Mouse (Mus musculus) embryonic facial prominence, embryonic 14.5 days (tissue): Measurements from ENCODE around the gene Mid1. TPM values are rescaled to one million over a fixed set of nuclear protein-coding genes. Genes with fewer than 3 reads are reported as not detected.
A peak's percentile ranks its signal among the peaks of the same experiment; 100 is the strongest.

Experiments
- ATAC-seq: fragments of 200-750 bp; cut with Nextera tagmentation; 2 replicates; pipeline ENCODE4 v1.8.0; 2017; ENCODE audit warnings: low read depth, moderate number of reproducible peaks, moderate TSS enrichment
- DNase-seq: peaks from one replicate; pipeline ENCODE4 v3.0.0-alpha.2; 2015; ENCODE audit warnings: low spot score
- H3K27ac ChIP-seq: fragments of 300-500 bp; sonication (generic); replicated peaks from 2 replicates; pipeline ENCODE4 v1.5.1; 2014; ENCODE audit warnings: low read depth, mild to moderate bottlenecking, low read length, moderate library complexity
- H3K27me3 ChIP-seq: fragments of 300-500 bp; sonication (generic); replicated peaks from 2 replicates; pipeline ENCODE4 v1.6.1; 2014; ENCODE audit warnings: low read length; ENCODE audit not compliant: control insufficient read depth, insufficient read depth
- H3K36me3 ChIP-seq: fragments of 300-500 bp; sonication (generic); 2 replicates; pipeline ENCODE4 v1.6.1; 2014; ENCODE audit warnings: low read length, mixed read lengths; ENCODE audit not compliant: control insufficient read depth, insufficient read depth
- H3K4me1 ChIP-seq: fragments of 300-500 bp; sonication (generic); 2 replicates; pipeline ENCODE4 v1.6.1; 2014; ENCODE audit warnings: antibody characterized with exemption, low read length; ENCODE audit not compliant: control insufficient read depth, insufficient read depth
- H3K4me2 ChIP-seq: fragments of 300-500 bp; sonication (generic); 2 replicates; pipeline ENCODE4 v1.6.1; 2014; ENCODE audit warnings: low read depth, mild to moderate bottlenecking, low read length, moderate library complexity, mixed read lengths
- H3K4me3 ChIP-seq: fragments of 300-500 bp; sonication (generic); 2 replicates; pipeline ENCODE4 v1.5.1; 2014; ENCODE audit warnings: low read depth, mild to moderate bottlenecking, low read length
- H3K9ac ChIP-seq: fragments of 300-500 bp; sonication (generic); 2 replicates; pipeline ENCODE4 v1.6.1; 2014; ENCODE audit warnings: low read depth, mild to moderate bottlenecking, low read length, moderate library complexity, mixed read lengths
- H3K9me3 ChIP-seq: fragments of 300-500 bp; sonication (generic); 2 replicates; pipeline ENCODE4 v1.6.1; 2016; ENCODE audit warnings: low read length; ENCODE audit not compliant: control insufficient read depth
- WGBS: fragments of 180-500 bp; shearing (Covaris S2); extraction: QIAGEN DNeasy Blood & Tissue Kit; methylation state at CpG from one replicate; pipeline ENCODE4 v1.1.7; 2014; 5-methylcytosine and 5-hydroxymethylcytosine counted together
- polyA plus RNA-seq: library from polyadenylated mRNA; unstranded; fragments of >200 nt; fragmentation: Nextera tagmentation; extraction: Ambion mirVana; gene quantifications from 2 replicates; pipeline ENCODE4 v1.2.1, GENCODE M21; 2014

Gene Mid1
- polyA plus RNA-seq, 1 experiment from 2014 or later, result 10.4 TPM

DNA sequence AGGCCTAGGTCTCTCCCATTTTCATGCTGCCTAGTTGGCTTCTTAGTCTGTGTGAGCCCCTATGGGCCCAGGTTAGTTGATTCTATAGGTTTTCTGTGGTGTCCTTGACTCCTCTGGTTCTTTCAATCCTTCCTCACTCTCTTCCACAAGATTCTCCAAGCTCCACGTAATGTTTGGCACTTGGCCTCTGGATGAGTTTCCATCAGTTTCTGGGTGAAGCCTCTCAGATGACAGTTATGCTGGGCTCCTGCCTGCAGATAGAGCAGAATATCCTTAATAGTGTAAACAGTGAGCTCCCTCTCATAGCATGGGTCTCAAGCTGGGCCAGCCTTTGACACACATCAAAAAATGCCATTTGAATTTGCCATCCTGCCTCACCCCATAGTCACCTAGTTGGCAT lies 38.5 kb downstream of the Mid1 start:
- 89% methylated on average over 1 of the region's 1 CpGs for WGBS
- Histone ChIP-seq H3K4me1 (no peaks in the 10 kb centered on the region), H3K4me2 (no peak overlapping the region), H3K4me3 (no peak overlapping the region), H3K36me3 (no peaks in the 10 kb centered on the region), H3K9ac (no peak overlapping the region), H3K27me3 (peaks cover 17% of the 10 kb centered on the region), H3K9me3 (no peaks in the 10 kb centered on the region), H3K27ac (no peak overlapping the region)
- no peak for DNase-seq
- no peak for ATAC-seq

DNA sequence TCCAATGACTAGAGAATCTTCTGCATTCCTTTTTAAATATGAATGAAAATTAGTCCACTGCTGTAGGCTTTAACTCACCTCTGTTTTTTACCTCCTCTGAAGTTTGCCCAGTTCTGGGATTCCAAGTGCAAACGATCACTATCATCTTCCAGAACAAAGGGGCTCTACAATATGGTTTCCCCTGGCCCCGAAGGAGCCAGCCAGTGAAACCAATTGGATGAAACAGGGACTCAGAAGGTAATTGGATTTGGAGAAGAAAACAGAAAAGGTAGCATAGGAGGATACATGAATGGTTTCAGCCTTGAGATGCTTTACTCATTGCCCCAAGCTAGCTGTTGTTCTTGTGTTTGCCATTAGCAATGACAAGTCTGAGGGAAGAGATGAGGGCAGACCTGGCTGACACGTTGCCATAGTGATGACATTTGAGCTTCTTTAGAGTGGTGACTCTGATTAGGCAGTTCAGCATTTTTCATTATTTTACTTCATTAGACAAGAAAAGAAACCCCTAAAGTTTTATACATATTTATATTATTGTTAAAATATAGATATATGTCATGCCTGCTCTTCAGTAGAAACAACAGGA lies 50.5 kb downstream of the Mid1 start:
- Histone ChIP-seq H3K9me3 (no peaks in the 10 kb centered on the region), H3K9ac (no peak overlapping the region), H3K4me2 (no peak overlapping the region), H3K4me1 (no peaks in the 10 kb centered on the region), H3K4me3 (no peak overlapping the region), H3K36me3 (no peaks in the 10 kb centered on the region), H3K27ac (no peak overlapping the region), H3K27me3 (no peaks in the 10 kb centered on the region; the same call in 1 of the 2 replicates)
- WGBS, result 54% methylated on average over 3 of the region's 3 CpGs
- ATAC-seq (no peak), DNase-seq (no peak)

DNA sequence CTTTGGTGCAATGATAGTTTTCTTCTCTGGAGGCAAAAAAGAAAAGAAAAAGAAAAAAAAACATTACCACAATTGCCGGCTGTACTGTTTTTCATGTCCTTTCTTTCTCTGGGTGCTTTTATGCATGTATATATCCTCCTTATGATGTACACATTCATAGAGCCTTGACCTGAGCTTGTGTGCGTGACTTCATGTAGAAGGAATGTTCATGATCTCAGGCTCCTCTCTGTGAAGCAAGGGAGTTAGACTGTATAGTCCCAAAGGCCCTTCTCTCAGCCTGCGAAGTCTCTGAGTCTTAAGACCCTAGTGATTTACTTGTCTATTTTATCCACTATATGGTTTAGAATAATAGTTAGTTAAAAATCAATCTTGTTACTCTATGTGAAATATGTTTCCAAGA lies 73.0 kb downstream of the Mid1 start:
- Histone ChIP-seq H3K27me3 (0 out of 2 replicates have a peak, but pooled peaks cover 3% of the 10 kb centered on the region), H3K27ac (no peak overlapping the region), H3K4me2 (no peak overlapping the region), H3K9ac (no peak overlapping the region), H3K36me3 (no peaks in the 10 kb centered on the region), H3K4me1 (no peaks in the 10 kb centered on the region), H3K4me3 (no peak overlapping the region), H3K9me3 (no peaks in the 10 kb centered on the region)
- DNase-seq (peak; percentile 22), ATAC-seq (no peak)
- 69% methylated on average over 3 of the region's 3 CpGs for WGBS

GRCm38 (mm10) chrX:169779535-169779934 lies 94.5 kb downstream of the Mid1 start, which contains the start of gene 4933400A11Rik:
Gene 4933400A11Rik (minus strand): TSS chrX:169779635.
- Histone ChIP-seq H3K27ac (no peak within 1 kb of the TSS), H3K36me3 (no peaks in the 10 kb centered on the region), H3K27me3 (no peaks in the 10 kb centered on the region; the same call in none of the 2 replicates), H3K9ac (no peak within 1 kb of the TSS), H3K9me3 (no peaks in the 10 kb centered on the region), H3K4me3 (no peak within 1 kb of the TSS), H3K4me2 (no peak within 1 kb of the TSS), H3K4me1 (no peaks in the 10 kb centered on the region)
- WGBS, result 94% methylated on average over 3 of the region's 3 CpGs
- DNase-seq, result no peak
- no peak for ATAC-seq

DNA sequence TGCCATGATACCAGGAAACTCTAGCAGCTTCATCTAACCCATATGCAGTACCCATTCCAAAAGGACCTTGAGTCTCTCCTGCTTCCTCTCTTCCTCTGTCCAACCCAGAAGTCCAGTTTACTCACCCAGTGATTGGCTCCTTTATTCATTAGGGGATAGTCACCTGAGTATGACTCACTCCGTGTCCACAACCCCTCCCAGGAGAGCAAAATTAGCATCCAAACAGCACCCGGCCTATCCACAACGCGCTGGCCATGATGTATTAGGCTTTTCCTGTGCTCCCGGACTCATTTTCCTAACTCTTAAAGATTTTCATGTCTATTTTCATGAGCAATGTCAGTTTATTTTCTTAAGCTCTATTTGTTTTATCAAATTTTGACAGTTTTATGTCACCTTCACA lies 104.7 kb downstream of the Mid1 start:
- Histone ChIP-seq H3K4me3 (no peak overlapping the region), H3K27ac (no peak overlapping the region), H3K9me3 (no peaks in the 10 kb centered on the region), H3K9ac (no peak overlapping the region), H3K27me3 (peaks cover 6% of the 10 kb centered on the region), H3K36me3 (no peaks in the 10 kb centered on the region), H3K4me2 (no peak overlapping the region), H3K4me1 (no peaks in the 10 kb centered on the region)
- DNase-seq, result no peak
- 81% methylated on average over 5 of the region's 5 CpGs for WGBS
- no peak for ATAC-seq

DNA sequence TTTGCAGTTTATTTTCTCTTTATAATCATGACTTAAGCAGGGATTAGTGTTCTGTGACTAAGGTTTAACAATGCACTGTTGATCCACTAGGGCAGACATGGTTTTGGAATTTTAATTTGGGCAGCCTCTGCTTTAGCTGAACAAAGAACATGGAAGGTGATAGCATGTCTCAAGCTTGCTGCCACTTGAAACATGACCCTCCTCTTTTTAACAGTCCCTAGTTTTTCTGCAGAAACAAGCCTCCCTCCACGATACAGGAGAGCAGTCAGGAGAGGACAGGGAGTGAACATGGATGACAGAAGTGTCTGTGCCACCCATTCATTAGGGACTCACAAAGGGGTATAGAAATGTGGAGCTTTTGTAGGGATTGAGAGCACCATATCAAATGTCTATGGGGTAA lies 107.9 kb downstream of the Mid1 start:
- Histone ChIP-seq H3K4me3 (no peak overlapping the region), H3K36me3 (no peaks in the 10 kb centered on the region), H3K9ac (no peak overlapping the region), H3K27me3 (peaks cover 6% of the 10 kb centered on the region), H3K4me2 (no peak overlapping the region), H3K9me3 (no peaks in the 10 kb centered on the region), H3K27ac (no peak overlapping the region), H3K4me1 (no peaks in the 10 kb centered on the region)
- DNase-seq (peak; percentile 45), ATAC-seq (peak; percentile 89)
- WGBS, result 18% methylated on average over 1 of the region's 1 CpGs

DNA sequence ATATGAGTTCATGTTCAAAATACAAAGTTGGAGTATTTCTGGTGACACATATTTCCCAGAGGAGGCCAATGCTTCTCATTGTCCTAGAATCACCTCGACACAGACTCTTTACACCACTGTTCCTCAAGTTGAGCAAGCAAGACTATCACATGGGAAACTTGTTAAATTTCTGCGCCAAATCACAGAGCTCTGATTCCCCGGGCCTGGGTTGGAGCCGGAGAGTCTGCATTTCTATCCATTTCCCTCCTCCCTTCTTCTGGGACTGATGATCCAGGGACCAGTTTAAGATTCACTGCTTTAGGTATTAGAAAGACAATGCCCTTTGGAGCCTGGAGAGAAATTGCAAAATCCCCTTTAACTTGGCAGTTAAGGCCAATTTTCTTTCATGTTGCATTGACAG lies 109.4 kb downstream of the Mid1 start:
- ATAC-seq, result no peak
- DNase-seq, result no peak
- H3K9ac ChIP-seq, result no peak overlapping the region
- no peak overlapping the region for H3K27ac ChIP-seq
- H3K4me3 ChIP-seq, result no peak overlapping the region
- WGBS, result 29% methylated on average over 4 of the region's 4 CpGs
- no peaks in the 10 kb centered on the region for H3K4me1 ChIP-seq
- no peak overlapping the region for H3K4me2 ChIP-seq
- H3K9me3 ChIP-seq, result no peaks in the 10 kb centered on the region
- peaks cover 9% of the 10 kb centered on the region for H3K27me3 ChIP-seq
- no peaks in the 10 kb centered on the region for H3K36me3 ChIP-seq

DNA sequence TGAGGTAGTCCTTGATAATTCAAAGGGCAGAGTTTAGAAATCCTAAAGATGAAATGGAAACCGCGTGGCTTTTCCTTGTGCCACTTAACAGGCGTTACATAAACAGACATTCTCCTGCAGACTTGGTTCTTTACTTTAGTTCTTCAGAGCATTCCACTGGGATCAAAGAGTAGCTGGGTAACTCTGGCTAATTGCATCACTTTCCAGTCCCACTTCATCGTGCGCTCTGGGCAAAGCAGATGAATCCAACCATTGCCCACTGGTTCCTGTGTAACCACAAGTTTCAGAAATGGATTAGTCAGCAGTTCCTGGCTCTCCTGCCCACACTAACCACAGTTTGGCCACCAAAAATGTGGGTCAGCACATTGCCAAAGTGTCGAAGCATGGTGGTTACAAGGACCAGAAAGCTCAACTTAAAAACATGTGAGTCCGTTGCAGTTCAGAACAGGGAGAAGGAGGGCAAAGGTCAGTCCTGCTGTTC lies 109.9 kb downstream of the Mid1 start:
- no peak overlapping the region for H3K27ac ChIP-seq
- no peaks in the 10 kb centered on the region for H3K4me1 ChIP-seq
- 42% methylated on average over 7 of the region's 7 CpGs for WGBS

GRCm38 (mm10) chrX:169797148-169797547 lies 112.1 kb downstream of the Mid1 start:
- no peak overlapping the region for H3K27ac ChIP-seq
- no peak overlapping the region for H3K4me3 ChIP-seq
- ATAC-seq, result no peak
- DNase-seq, result peak; percentile 13
- H3K9me3 ChIP-seq, result no peaks in the 10 kb centered on the region
- no peaks in the 10 kb centered on the region for H3K36me3 ChIP-seq
- H3K4me2 ChIP-seq, result no peak overlapping the region
- 53% methylated on average over 3 of the region's 3 CpGs for WGBS
- peaks cover 9% of the 10 kb centered on the region for H3K27me3 ChIP-seq
- H3K4me1 ChIP-seq, result no peaks in the 10 kb centered on the region
- no peak overlapping the region for H3K9ac ChIP-seq

More for the DNA sequence above, 109.9 kb downstream of the Mid1 start:
- Histone ChIP-seq H3K9ac (no peak overlapping the region), H3K4me3 (no peak overlapping the region), H3K9me3 (no peaks in the 10 kb centered on the region), H3K4me2 (no peak overlapping the region), H3K36me3 (no peaks in the 10 kb centered on the region), H3K27me3 (peaks cover 9% of the 10 kb centered on the region)
- ATAC-seq (no peak), DNase-seq (peak; percentile 39)
